Mouse (Mus musculus) spleen, adult 2 months (tissue): ENCODE measurements around the gene Col13a1.

Source experiments
- CTCF ChIP-seq: fragments of 200-500 bp; IDR thresholded peaks from 2 replicates; pipeline ENCODE4 v1.5.1; 2011; ENCODE audit warnings: mild to moderate bottlenecking, inconsistent platforms; ENCODE audit not compliant: insufficient read depth, insufficient read length, insufficient replicate concordance; ENCODE audit errors: extremely low read depth
- POLR2A ChIP-seq: fragments of 200-500 bp; IDR thresholded peaks from 2 replicates; pipeline ENCODE4 v1.6.1; 2011; ENCODE audit warnings: low read depth, low read length, inconsistent platforms

DNA sequence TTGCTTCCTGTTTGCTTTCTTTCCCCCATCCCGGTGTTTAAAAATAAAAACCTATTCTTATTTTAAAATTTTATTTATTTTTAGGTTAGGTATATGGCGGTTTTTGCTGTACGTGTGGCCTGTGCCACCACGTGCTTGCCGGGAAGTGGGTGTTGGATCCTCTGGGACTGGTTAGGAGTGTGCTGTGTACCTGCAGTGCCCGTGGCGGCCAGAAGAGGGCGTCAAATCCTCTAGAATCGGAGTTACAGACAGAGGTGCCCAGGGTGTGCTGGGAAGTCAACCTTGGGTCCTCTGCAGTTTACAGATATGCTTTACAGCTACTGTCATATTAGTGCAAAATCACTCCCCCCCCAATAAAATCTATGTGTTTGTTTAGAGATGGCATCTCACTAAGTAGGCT, 158.9 kb downstream of the Col13a1 start:
- TF ChIP-seq POLR2A: no peak
- TF ChIP-seq CTCF: no peak
